ENCODE assay signal across 25 mouse cellular contexts in genomic region chr1:184428612-184429011, GRCm38 (mm10).
A peak's percentile ranks its signal among the peaks of the same experiment; 100 is the strongest.
DNase-seq lines count a peak whose midpoint lies in the region; ATAC-seq lines count a peak whose summit lies in the region.
"Had no signal": no experiment of that assay in that cellular context is flagged by ENCODE, and none has a peak within 500 bp of the region (broad histone marks: within the 10 kb centered on the region; RNA-seq: fewer than 3 reads in every experiment).

No protein-coding gene starts in this region.

- no peak for ATAC-seq in neural tube, embryonic 11.5 days (ENCODE audit: insufficient read depth, low FRiP score, low TSS enrichment)
- ATAC-seq: activated CD4-positive, CD25-positive, alpha-beta regulatory T cell, adult 4 months; CD4-positive, CD25-positive, alpha-beta regulatory T cell, adult 4 months; forebrain, embryonic 14.5 days; forebrain, postnatal 0 days; hindbrain, postnatal 0 days; inflammation-experienced regulatory T-cells, adult 6 months; intestine, embryonic 16.5 days had no signal

- intact Hi-C loops in gastrocnemius, postnatal 14 days (cut with DNase I; ENCODE audit: low total_unique reads) = no loop called here

- H3K36me3 ChIP-seq in heart, embryonic 10.5 days = no peaks in the 10 kb centered on the region
- no peaks in the 10 kb centered on the region for H3K36me3 ChIP-seq in neural tube, embryonic 11.5 days (ENCODE audit: control insufficient read depth, insufficient read depth, low read length)
- H3K36me3 ChIP-seq: embryonic facial prominence, embryonic 12.5 days; embryonic facial prominence, embryonic 15.5 days; hindbrain, embryonic 10.5 days had no signal

- no peaks in the 10 kb centered on the region for H3K9me3 ChIP-seq in heart, embryonic 10.5 days
- no peaks in the 10 kb centered on the region for H3K9me3 ChIP-seq in neural tube, embryonic 11.5 days (ENCODE audit: control insufficient read depth, low read length)
- H3K9me3 ChIP-seq: embryonic facial prominence, embryonic 12.5 days; embryonic facial prominence, embryonic 15.5 days; hindbrain, embryonic 10.5 days had no signal

- no peak overlapping the region for H3K4me2 ChIP-seq in neural tube, embryonic 11.5 days (ENCODE audit: low read depth)
- H3K4me2 ChIP-seq: embryonic facial prominence, embryonic 12.5 days; embryonic facial prominence, embryonic 15.5 days; hindbrain, embryonic 14.5 days had no signal

- H3K27me3 ChIP-seq in heart, embryonic 10.5 days (ENCODE audit: insufficient read depth, poor library complexity, severe bottlenecking) = no peaks in the 10 kb centered on the region; the same call in 1 of the 2 replicates
- H3K27me3 ChIP-seq in neural tube, embryonic 11.5 days (ENCODE audit: control insufficient read depth, insufficient read depth, low read length) = no peaks in the 10 kb centered on the region
- H3K27me3 ChIP-seq: embryonic facial prominence, embryonic 12.5 days; embryonic facial prominence, embryonic 15.5 days had no signal

- no peak overlapping the region for H3K9ac ChIP-seq in neural tube, embryonic 11.5 days (ENCODE audit: low read length)
- H3K9ac ChIP-seq: embryonic facial prominence, embryonic 12.5 days; embryonic facial prominence, embryonic 15.5 days; forebrain, postnatal 0 days; hindbrain, embryonic 14.5 days had no signal

- H3K4me1 ChIP-seq in heart, embryonic 10.5 days = no peaks in the 10 kb centered on the region
- no peaks in the 10 kb centered on the region for H3K4me1 ChIP-seq in neural tube, embryonic 11.5 days (ENCODE audit: control insufficient read depth, insufficient read depth, low read length)
- H3K4me1 ChIP-seq: embryonic facial prominence, embryonic 12.5 days; embryonic facial prominence, embryonic 15.5 days; hindbrain, embryonic 10.5 days had no signal

- H3K4me3 ChIP-seq in heart, embryonic 10.5 days = no peak overlapping the region
- H3K4me3 ChIP-seq in neural tube, embryonic 11.5 days (ENCODE audit: low read depth, low read length) = no peak overlapping the region
- H3K4me3 ChIP-seq: embryonic facial prominence, embryonic 12.5 days; embryonic facial prominence, embryonic 15.5 days; hindbrain, embryonic 10.5 days had no signal

- no peak overlapping the region for H3K27ac ChIP-seq in heart, embryonic 10.5 days
- H3K27ac ChIP-seq in neural tube, embryonic 11.5 days (ENCODE audit: low read depth, low read length) = no peak overlapping the region
- H3K27ac ChIP-seq: embryonic facial prominence, embryonic 12.5 days; embryonic facial prominence, embryonic 15.5 days; hindbrain, embryonic 10.5 days; hindbrain, embryonic 14.5 days; hindbrain, postnatal 0 days had no signal

- 47% methylated on average over 8 of the region's 8 CpGs for WGBS in heart, embryonic 10.5 days
- 34% methylated on average over 8 of the region's 8 CpGs for WGBS in neural tube, embryonic 11.5 days

- peak; percentile 20 for DNase-seq in gastrocnemius, postnatal 14 days
- DNase-seq in gastrocnemius, postnatal 4 days (ENCODE audit: low spot score in 2 of 2) = no peak
- DNase-seq in heart, adult 9 months (ENCODE audit: low spot score in 2 of 2) = peak; percentile 17 to 19
- DNase-seq in heart, embryonic 10.5 days (ENCODE audit: low spot score) = no peak
- DNase-seq in thymus, postnatal 0 days (ENCODE audit: low spot score) = peak; percentile 6
- no peak for DNase-seq in thymus, postnatal 4 days
- DNase-seq in neural tube, embryonic 11.5 days (ENCODE audit: low spot score) = peak; percentile 28
- no peak for DNase-seq in right cerebral cortex, adult 18-20 months
- DNase-seq: adrenal gland, adult 8-10 months; adrenal gland, postnatal 25 days; cerebellum, adult 11-12 months; cerebellum, adult 8-10 months; cerebellum, postnatal 10 days; cerebellum, postnatal 36 days; forebrain, postnatal 0 days had no signal

Comparison
In these comparisons a context has a peak if more than half of its experiments do, and no peak if none do; other contexts are left out.
1. DNase-seq: peak in gastrocnemius, postnatal 14 days (single experiment), heart, adult 9 months (2 of 2), thymus, postnatal 0 days (single experiment) and neural tube, embryonic 11.5 days (single experiment); none in gastrocnemius, postnatal 4 days (0 of 2), heart, embryonic 10.5 days (single experiment), thymus, postnatal 4 days (single experiment) and right cerebral cortex, adult 18-20 months (single experiment).